Mouse (Mus musculus) embryo, embryonic 10 days (tissue): Measurements from ENCODE around the gene Pde4dip.
A peak's percentile ranks its signal among the peaks of the same experiment; 100 is the strongest.

ENCODE experiments used
- DNase-seq: peaks from one replicate; pipeline ENCODE4 v3.0.0-alpha.2; 2015; ENCODE audit warnings: low spot score

The Pde4dip gene

DNA sequence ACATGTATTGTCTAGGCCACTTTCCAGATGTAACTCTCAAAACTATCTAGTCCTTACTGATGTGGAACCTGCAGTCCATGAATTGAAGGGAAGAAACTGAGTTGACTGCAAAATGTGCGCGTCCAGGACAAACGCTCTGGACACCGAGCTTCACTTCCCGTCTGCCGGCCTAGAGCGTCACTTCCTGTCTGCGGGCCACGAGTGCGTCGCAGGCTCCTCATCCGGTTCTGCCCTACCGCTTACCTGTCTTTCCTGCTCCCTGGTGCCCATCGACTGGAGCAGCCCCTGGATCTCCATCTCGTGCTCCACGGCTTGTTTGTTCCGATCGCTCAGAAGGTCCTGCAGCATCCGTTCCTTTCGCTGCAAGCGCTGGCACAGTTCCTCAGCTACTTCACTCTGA, 136.9 kb downstream of the Pde4dip start:
- no peak for DNase-seq

DNA sequence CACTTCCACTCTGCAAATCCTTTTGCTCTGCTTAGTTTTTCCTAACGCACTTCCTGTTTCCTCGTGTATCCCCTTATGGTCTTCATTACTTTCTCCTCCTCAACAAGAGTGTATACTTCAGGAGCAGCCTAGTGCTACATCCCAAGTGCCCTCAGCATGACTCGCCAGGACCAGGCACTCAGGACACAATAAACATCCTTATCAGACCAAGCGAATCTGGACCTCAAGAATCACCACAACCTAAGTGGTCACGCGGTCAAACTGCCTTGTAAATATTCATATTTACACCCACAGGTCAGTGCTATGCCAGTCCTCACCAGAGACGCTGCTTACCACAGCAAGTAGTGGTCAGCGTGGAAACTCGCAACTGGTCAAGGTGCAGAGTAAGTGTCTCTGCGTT, 139.7 kb downstream of the Pde4dip start:
- no peak for DNase-seq

DNA sequence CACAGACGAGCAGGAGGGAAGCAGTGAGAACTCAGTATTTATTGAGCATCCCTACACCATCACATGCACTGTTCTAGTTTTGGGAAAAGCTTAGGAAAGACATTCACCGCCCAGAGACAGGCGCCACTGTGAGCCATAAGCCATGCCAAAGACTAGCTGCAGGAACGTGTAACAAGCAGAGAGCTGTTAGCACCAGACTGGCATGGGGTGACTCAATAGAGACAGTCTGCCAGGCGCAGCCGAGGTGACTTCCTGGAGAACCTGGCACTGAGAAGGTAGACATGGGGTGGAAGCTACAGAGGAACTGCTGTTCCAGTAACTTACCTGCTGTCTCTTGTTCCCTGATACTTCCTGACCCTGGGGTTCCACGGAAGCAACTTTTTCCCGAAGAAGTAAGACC, 145.7 kb downstream of the Pde4dip start:
- no peak for DNase-seq

DNA sequence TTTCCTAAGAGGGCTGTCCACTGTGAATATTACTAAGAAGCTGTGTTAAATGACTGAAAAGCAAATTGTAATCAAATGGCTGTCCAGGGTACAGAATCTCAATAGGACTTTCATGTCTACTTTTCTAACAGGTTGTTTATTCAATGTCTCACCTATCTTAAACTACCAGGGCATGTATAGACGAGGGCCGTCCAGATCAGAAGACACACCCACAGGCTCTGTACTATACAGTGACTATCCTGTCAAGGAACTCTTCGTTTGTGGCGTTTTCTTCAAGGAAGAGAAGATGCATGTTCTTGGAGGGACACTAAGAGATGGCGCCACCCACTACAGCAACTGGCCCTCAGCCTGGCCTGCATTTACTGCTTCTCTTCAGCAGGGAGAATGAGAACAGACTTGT, 152.9 kb downstream of the Pde4dip start:
- no peak for DNase-seq

DNA sequence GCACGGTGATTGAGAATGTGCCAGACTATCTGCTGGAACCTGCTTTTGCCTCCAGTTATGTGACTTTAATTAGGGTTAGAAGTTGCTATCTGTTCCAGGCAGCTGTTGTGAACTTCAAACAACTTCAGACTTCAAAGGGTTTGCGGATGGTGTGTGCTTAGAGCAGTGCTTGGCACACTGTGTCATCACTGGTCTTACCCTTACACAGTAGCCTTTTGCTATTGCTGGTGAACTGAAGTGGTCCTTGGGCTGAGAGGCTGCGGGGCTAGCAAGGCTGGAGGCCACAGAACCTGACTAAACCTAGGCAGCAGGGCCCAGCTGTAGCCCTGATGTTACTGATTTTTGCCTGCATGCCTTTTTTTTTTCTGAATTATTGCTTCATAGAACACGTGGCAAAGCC, 154.2 kb downstream of the Pde4dip start:
- no peak for DNase-seq

DNA sequence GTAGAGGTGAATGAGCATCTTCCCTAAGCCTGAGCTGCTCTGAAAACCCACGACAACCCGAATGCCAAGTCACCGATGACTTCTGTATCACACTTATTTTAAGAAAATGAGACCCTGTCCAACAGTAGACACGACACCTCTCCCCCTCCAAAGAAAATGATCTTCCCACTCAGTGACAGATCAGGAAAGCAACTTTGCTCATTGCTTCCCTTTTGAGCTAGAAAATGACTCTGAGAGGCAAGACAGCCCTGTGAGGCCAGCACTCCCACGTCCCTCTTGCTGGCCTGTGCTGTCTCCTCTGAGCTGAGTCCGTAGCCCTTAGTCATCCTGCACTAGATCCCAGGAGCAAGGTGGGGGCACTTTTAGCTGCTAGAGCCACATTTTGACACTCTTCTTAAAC, 155.9 kb downstream of the Pde4dip start:
- no peak for DNase-seq

DNA sequence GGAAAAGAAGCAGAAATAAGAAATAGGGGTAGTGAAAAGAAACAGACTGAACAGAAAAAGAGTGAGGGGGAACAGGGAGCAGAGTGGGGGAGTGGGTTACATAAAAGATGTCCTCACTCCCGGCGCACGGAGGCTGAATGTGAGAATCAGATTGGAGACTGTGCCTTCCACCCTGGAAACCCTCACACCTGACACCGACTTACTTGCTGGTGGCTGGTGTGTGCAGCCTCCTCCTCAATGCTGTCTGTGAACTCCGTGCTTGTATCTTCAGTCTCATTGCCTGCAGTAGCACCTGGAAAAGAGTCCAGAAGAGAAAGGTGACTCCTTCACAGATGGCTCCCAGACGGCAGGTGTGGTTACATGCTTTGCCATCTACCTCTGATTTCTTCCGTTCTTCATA, 157.9 kb downstream of the Pde4dip start:
- no peak for DNase-seq

DNA sequence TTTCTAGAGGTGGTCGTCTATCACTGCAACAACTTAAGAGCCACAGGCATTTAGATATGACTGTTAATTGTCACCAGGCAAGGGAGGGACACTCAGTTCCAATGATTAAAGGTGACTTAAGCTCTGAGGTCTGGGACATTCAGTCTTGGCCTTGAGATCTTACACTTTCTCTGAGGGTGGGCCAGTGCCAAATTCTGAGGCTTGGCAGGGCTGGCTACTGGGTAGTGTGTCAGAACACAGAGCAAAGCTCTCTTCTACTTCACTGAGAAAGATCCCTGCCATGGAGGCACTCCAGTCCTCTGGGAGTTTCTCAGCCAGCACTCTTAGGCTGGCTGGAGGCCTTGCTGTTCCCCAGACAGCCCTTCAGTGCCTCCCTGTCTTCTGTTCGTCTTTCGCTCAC, 158.4 kb downstream of the Pde4dip start:
- DNase-seq: no peak

DNA sequence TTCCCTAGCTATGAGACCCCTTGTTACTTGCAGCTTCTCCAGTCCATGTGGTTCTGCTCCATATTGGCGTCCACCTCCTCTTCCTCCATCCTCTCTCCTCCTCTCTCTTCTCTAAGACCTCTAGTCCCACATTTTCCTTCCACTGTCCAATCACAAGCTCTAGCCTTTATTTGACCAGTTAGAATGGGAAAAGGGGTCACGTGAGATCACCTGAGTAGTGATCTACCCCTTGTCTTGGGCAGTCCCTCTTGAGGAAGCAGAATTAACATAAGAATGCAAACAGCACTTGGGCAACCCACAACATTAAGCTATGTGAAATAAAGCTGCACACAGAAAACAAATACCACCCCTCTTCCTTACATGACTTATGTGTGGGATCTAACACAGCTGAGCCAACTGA, 160.7 kb downstream of the Pde4dip start:
- no peak for DNase-seq

DNA sequence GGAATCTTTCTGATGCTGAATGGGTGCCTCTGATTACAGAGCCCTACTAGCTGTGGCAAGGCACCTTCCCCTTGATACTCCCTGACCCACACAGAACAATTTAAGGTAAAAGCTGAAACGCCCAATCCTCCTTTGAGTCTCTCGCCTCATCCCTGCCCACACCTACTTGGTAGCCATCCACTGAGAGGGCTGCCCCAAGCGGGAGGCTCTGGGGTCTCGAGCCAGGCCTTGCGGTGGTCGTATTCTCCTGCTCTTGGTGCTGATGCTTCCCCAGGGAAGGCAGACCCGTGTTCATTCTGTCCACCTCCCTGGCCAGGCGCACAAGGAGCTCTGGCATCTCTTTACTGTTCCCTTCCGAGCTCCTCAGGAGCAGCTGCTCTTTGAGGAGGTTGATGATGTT, 169.4 kb downstream of the Pde4dip start:
- DNase-seq: no peak

DNA sequence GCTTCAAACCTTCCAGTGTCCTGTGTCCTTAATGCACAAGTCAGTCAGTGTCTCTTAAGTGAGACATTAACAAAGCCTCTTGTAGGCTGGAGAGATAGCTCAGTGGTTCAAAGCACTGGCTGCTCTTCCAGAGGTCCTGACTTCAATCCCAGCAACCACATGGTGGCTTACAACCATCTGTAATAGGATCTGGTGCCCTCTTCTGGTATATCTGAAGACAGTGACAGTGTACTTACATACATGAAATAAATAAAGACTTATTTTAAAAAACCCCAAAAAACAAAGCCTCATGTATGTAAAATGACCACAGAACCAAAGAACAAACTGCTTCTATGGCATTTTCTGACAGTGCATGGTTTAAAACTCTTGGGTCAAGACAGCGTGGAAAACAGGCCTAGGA, 172.6 kb downstream of the Pde4dip start:
- no peak for DNase-seq

DNA sequence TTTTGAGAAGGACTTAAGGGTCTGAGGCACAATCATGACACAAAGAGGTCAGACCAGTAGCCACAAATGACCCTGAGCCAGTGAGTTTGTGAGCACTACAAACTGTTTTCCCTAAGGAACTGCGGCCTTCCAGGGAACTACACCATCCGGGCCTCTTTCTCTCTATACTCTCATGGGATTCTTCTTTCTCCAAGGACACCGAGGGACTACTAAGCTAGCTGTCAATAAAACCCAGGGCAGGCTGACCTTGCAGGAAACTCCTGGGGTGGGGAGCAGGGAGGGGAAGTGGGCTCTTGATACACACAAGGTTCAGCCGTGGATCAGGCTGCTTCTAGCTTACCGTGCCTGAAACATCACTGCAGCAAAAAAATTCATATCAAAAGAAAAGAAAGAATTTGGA, 177.6 kb downstream of the Pde4dip start:
- DNase-seq: no peak

DNA sequence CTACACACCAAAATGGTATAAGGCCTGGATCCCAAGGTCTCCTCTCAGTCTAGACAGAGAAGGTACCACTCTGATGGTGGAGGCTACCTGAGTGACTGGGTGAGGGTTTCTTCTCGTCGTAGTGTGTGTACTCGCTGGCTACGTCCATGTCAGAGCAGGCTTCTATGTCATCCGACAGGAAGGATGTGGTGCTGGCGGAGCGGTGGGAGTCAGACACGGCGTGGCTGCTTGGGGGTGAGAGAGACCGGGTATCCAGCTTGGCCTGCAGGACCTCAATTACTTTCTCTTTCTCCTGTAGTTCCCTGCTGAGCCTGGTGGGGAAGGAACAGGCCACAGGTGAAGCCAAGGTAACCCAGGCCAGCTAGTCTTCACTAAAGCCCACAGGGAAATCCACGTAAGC, 178.4 kb downstream of the Pde4dip start:
- DNase-seq: no peak

DNA sequence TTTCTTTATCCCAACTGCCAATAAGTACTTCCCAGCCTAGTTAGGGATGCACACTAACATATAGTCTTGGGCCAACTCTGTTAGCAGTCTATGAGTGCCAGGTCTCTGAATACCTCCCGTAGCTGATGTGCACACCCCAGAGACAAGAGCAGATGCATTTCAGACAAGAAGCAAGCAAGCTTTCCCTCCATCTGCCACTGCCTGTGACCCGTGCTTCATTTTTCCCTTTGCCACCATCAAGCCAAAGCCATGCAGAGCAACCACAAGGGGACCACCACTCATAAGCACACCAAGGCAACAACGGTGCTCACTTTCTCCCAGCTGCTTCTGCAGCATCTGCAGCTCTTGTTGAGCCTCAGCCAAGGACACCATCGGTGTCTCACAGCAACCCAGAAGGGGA, 181.9 kb downstream of the Pde4dip start:
- DNase-seq: no peak

DNA sequence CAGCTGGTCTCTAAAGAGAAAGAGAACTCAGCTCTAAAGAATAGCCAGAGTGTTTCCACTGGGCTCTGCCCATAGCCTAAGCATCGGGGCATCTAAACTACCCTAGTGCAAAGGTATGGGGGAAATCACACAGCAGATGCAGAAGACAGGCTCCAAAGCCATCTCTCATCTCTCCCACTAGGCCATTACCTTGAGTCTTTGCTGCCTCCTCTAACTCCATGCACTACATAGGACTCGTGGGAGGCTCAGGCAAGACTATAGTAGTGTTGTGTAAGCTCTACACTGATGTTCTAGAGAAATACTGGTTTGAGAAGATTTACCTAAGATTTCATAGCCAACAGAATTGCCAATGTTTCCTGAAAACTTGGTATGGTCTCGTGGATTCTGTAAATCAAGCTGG, 183.0 kb downstream of the Pde4dip start:
- DNase-seq: no peak

DNA sequence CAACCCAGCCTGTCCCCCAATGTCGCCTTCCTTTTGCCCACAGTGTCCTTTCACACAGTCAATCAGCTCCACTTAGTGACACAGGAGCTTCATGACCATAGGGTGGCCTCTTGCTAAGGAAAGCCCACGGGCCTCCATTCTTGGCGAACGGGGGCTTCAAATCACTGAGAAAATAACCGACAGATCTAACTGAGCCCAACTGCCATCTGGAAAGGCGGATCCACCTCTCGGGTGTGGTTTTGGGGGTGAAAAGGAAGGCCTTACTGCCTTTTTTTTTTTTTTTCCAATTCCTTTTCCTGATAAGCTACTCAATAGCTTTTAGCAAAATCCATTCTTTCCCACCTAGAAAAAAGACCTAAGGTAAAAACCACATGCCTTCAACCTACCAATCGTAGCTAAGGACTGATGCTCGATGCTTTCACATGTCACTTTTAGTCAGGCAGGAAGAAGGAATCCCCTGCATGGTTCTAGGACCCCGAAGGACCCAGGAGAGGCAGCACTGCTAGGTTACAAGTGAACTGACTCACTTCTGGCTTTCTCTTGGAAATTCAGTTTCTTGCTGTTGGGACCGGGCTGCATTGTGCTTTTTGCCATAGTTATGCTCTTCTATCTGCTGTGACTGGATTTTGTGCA, 185.9 kb downstream of the Pde4dip start:
- DNase-seq: no peak

DNA sequence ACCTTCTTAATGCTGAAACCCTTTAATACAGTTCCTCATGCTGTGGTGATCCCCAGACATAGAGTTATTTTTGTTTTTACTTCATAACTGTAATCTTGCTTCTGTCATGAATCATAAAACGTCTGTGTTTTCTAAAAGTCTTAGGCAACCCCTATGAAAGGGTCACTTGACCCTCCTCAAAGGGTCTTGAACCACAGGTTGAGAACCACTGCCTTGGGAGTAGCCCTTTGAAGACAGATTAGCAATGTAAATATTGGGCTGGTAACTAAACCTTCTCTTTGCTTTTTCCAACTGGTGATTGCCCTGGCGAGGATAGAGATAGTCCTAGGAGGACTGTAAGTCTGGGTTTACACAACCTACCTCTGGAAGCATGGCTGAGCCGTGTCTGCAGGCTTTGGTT, 187.3 kb downstream of the Pde4dip start:
- no peak for DNase-seq

DNA sequence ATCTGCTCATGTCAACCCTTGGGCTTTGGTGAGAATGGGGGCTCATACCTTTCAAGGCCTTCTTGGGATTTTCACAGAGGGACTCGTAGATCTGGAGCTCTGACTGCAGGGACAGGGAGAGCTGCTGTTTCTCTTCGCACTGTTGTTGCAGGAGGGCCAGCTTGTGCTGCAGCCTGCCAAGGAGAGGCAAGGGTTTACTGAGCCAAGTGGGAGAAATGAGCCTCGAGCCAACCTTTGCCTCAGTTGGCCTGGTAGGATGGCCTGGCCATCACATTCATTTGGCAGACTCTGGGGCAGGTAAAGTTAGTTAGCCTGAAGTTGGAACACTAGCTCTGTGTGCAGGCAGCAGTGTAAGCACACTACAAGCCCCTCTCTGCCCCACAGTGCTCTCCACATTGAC, 189.4 kb downstream of the Pde4dip start:
- no peak for DNase-seq

DNA sequence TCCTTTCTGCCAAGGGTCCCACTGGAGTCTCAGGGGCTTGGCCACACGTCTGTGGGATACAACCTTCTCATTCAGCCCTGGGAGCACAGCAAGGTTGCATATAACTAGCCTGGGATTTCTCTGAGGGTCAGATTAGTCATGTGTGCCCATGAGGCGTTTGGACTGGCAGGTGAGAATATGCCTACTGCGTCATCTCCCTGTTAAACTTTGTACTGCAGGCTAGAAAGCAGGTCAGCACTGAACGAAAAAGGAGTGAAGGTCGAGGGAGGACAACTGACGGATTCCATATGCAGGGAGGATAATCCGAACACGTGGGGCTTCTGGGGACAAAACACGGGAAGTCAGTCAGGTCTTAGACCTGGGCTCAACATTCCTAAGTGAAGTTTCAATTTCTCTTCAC, 191.2 kb downstream of the Pde4dip start:
- DNase-seq: no peak

DNA sequence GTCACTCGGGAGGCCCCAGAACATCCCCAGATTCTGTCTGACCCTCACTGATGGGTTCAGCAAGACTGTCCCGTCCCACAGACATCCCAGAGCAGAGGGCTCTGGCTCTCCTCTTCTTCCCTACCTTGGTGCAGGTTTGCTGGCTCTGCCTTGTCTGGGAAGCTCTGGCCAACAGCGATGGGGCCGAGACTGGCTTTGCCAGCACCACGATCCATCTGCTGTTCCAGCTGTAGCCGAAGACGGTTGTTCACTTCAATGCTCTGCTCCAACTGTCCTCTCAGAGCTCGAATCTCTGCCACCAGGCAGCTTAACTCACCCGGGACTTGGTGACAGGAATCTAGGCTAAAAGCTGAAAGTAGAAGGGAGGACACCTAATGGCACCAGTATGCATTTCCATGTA, 191.6 kb downstream of the Pde4dip start:
- DNase-seq: no peak

DNA sequence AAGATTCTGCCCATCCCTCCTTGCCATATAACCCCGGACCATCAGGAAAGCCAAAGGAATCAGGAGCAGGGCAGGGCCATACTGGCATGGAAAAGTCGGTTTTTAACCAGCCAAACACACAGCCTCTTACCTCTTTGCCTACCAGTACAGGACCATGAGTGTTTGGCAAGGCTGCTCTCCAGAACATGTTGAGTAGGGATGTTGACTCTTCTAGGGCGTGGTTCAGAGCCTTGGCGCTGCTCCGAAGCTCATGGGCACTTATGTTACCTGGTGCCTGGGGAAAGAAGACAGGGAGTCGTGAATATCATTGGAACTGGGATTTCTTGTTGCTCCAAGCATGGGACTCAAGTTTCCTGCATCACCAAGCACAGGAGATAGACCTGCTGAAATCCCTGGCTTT, 194.7 kb downstream of the Pde4dip start:
- DNase-seq: no peak

DNA sequence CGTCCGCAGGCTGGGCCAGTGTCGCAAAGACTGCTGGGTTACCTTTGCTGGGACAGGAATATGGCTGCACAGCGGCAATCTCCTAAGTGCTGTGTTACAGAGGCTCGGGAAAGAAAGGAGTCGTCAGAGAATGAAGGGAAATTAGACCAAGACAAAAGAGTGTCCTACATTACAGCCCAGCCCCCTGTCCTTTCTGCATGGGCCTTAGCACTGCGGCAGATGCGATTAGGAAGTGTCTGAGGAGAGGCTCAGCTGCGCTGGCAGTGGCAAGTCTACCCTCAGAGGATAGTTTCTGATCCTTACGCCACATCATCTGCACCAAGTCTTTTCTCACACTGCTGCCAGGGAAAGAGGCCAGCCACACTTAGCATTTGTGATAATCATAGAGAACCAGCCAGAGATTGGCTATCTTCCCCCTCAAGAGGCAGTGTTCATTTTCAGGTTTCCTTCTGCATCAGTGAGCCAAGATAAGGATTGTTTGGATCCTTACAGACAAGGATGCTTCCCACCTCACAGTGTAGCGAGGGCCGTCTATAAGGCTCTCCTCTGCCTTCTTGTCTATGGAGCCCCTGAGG, 197.0 kb downstream of the Pde4dip start:
- DNase-seq: no peak

DNA sequence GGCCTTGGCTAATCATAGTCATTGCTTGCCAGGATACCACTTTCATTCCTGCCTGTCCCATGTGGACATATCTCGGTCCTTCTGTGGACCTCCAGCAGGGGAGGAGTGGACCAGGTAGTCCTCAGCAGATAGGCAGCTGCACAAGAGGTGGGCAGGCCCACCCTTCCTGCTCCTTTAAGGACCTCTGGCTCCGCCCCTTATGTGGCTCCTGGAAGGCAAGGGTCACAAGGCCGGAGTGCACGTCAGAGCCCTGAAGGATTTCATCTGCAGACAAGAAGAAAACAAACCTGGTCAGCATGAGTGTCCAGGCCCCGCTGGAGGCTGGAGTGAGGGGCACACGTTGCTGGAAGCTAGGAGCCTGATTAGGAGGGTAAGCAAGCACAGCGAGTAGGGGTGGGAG, 197.9 kb downstream of the Pde4dip start:
- peak; percentile 29 for DNase-seq

DNA sequence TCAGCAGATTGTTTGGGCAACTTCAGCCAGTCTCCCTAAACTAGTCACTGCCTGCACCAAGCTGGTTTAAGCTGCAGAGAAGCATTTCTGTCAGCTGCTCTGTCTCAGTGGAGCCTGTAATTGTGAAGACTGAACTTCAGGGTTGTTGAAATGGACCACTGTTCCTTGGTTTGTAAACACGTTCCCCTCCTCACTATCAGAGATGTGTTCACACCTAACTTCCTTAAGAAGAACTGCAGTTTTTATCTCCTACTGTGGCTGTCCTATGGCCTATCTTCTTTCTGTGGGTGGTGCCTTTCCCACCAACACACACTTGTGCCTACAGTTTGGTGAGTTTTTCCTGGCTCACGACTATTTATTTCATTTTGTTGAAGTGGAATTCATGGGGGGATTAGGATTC, 199.2 kb downstream of the Pde4dip start:
- no peak for DNase-seq
